Comparison of ENCODE assay signal across 8 mouse cellular contexts in genomic region chr11:29546297-29546696, GRCm38 (mm10). TPM values are rescaled to one million over a fixed set of nuclear protein-coding genes. Genes with fewer than 3 reads are reported as not detected.
DNase-seq lines count a peak whose midpoint lies in the region; ATAC-seq and TF ChIP-seq lines count a peak whose summit lies in the region.
"Not testable (repeated sequence)": the region's sequence is repeated elsewhere in the genome, so short reads cannot be mapped to it uniquely, and the experiment has no call there.

No protein-coding gene starts in this region.

- H3K27ac ChIP-seq in embryonic facial prominence, embryonic 11.5 days (replicated peaks; ENCODE audit: low read depth, low read length) = 0 out of 2 replicates have a peak overlapping the region, but pooled peaks have one; percentile 20
- H3K27ac ChIP-seq in forebrain, embryonic 15.5 days (replicated peaks); neural tube, embryonic 15.5 days (replicated peaks): not testable (repeated sequence)
- H3K27ac ChIP-seq in hindbrain, embryonic 10.5 days = 0 out of 2 replicates have a peak overlapping the region, but pooled peaks have one; percentile 92
- peak overlapping the region; percentile 86 for H3K27ac ChIP-seq in liver, embryonic 12.5 days
- peak overlapping the region; percentile 92; the same call in 1 of the 2 replicates for H3K27ac ChIP-seq in midbrain, embryonic 10.5 days (replicated peaks)

- H3K36me3 ChIP-seq in C2C12 (ENCODE audit: control insufficient read depth, insufficient read depth) = peaks cover 57% of the 10 kb centered on the region
- not testable (repeated sequence) for H3K36me3 ChIP-seq in embryonic facial prominence, embryonic 11.5 days (replicated peaks; ENCODE audit: control insufficient read depth, insufficient read depth, low read depth, low read length)
- H3K36me3 ChIP-seq in forebrain, embryonic 15.5 days = peaks cover 42% of the 10 kb centered on the region
- peaks cover 53% of the 10 kb centered on the region for H3K36me3 ChIP-seq in hindbrain, embryonic 10.5 days
- H3K36me3 ChIP-seq in liver, embryonic 12.5 days = peaks cover 51% of the 10 kb centered on the region
- peaks cover 53% of the 10 kb centered on the region for H3K36me3 ChIP-seq in midbrain, embryonic 10.5 days
- H3K36me3 ChIP-seq in neural tube, embryonic 15.5 days = peaks cover 30% of the 10 kb centered on the region

- H3K4me1 ChIP-seq in embryonic facial prominence, embryonic 11.5 days (ENCODE audit: control insufficient read depth, insufficient read depth, low read length) = not testable (repeated sequence)
- peaks cover 15% of the 10 kb centered on the region for H3K4me1 ChIP-seq in forebrain, embryonic 15.5 days
- peaks cover 14% of the 10 kb centered on the region for H3K4me1 ChIP-seq in hindbrain, embryonic 10.5 days (replicated peaks)
- peaks cover 28% of the 10 kb centered on the region for H3K4me1 ChIP-seq in liver, embryonic 12.5 days
- H3K4me1 ChIP-seq in midbrain, embryonic 10.5 days = peaks cover 14% of the 10 kb centered on the region
- peaks cover 15% of the 10 kb centered on the region for H3K4me1 ChIP-seq in neural tube, embryonic 15.5 days

- TF ChIP-seq CTCF in C2C12 (IDR thresholded peaks at IDR 0.05; ENCODE audit: control insufficient read depth, insufficient read depth, insufficient read length) = not testable (repeated sequence)

- peak overlapping the region; percentile 99 for H3K4me3 ChIP-seq in C2C12 (ENCODE audit: insufficient read depth, poor library complexity, severe bottlenecking)
- peak overlapping the region; percentile 76 for H3K4me3 ChIP-seq in embryonic facial prominence, embryonic 11.5 days (ENCODE audit: low read depth, low read length)
- peak overlapping the region; percentile 81 for H3K4me3 ChIP-seq in forebrain, embryonic 15.5 days
- H3K4me3 ChIP-seq in hindbrain, embryonic 10.5 days = peak overlapping the region; percentile 81
- H3K4me3 ChIP-seq in liver, embryonic 12.5 days = peak overlapping the region; percentile 88
- H3K4me3 ChIP-seq in midbrain, embryonic 10.5 days = peak overlapping the region; percentile 81
- peak overlapping the region; percentile 79; the same call in 1 of the 2 replicates for H3K4me3 ChIP-seq in neural tube, embryonic 15.5 days (replicated peaks)

- not testable (repeated sequence) for H3K9me3 ChIP-seq in embryonic facial prominence, embryonic 11.5 days (replicated peaks; ENCODE audit: control insufficient read depth, low read length); forebrain, embryonic 15.5 days; hindbrain, embryonic 10.5 days; liver, embryonic 12.5 days (replicated peaks); midbrain, embryonic 10.5 days (replicated peaks); neural tube, embryonic 15.5 days (replicated peaks)

- 95% methylated on average over 2 of the region's 2 CpGs for WGBS in embryonic facial prominence, embryonic 11.5 days
- 85% methylated on average over 2 of the region's 2 CpGs for WGBS in forebrain, embryonic 15.5 days
- WGBS in hindbrain, embryonic 10.5 days = 91% methylated on average over 2 of the region's 2 CpGs
- WGBS in liver, embryonic 12.5 days (ENCODE audit: insufficient replicate concordance) = 49% methylated on average over 2 of the region's 2 CpGs
- 94% methylated on average over 2 of the region's 2 CpGs for WGBS in midbrain, embryonic 10.5 days
- 99% methylated on average over 2 of the region's 2 CpGs for WGBS in neural tube, embryonic 15.5 days

- DNase-seq in embryonic facial prominence, embryonic 11.5 days (ENCODE audit: low spot score); hindbrain, embryonic 10.5 days (ENCODE audit: low spot score); midbrain, embryonic 10.5 days (ENCODE audit: low spot score): not testable (repeated sequence)
- peak; percentile 12 for DNase-seq in kidney, adult 9 months

- ATAC-seq in embryonic facial prominence, embryonic 11.5 days (replicated peaks; ENCODE audit: insufficient number of reproducible peaks, low FRiP score, low TSS enrichment, low read depth); forebrain, embryonic 15.5 days (replicated peaks); liver, embryonic 12.5 days; neural tube, embryonic 15.5 days (ENCODE audit: low FRiP score): not testable (repeated sequence)

- H3K79me2 ChIP-seq in C2C12 (ENCODE audit: control insufficient read depth, insufficient read depth) = peaks cover 24% of the 10 kb centered on the region

- not testable (repeated sequence) for H3K27me3 ChIP-seq in C2C12 (ENCODE audit: control insufficient read depth, insufficient read depth, insufficient read length); embryonic facial prominence, embryonic 11.5 days (ENCODE audit: control insufficient read depth, insufficient read depth, low read length); forebrain, embryonic 15.5 days; hindbrain, embryonic 10.5 days (ENCODE audit: insufficient read depth, poor library complexity, severe bottlenecking); liver, embryonic 12.5 days (replicated peaks); midbrain, embryonic 10.5 days (ENCODE audit: low read depth, poor library complexity, severe bottlenecking); neural tube, embryonic 15.5 days (replicated peaks)

- H3ac ChIP-seq in C2C12 (ENCODE audit: control insufficient read depth, insufficient read length, low read depth) = peak overlapping the region; percentile 18

- peaks cover 17% of the 10 kb centered on the region for H3K79me3 ChIP-seq in C2C12 (ENCODE audit: low read depth)

- H3K4me2 ChIP-seq in embryonic facial prominence, embryonic 11.5 days (ENCODE audit: low read depth, low read length) = not testable (repeated sequence)
- H3K4me2 ChIP-seq in forebrain, embryonic 15.5 days (replicated peaks) = peak overlapping the region; percentile 74
- peak overlapping the region; percentile 83 for H3K4me2 ChIP-seq in liver, embryonic 12.5 days
- H3K4me2 ChIP-seq in neural tube, embryonic 15.5 days = peak overlapping the region; percentile 70

- peak overlapping the region; percentile 91; the same call in 1 of the 2 replicates for H3K9ac ChIP-seq in embryonic facial prominence, embryonic 11.5 days (replicated peaks; ENCODE audit: low read length)
- H3K9ac ChIP-seq in forebrain, embryonic 15.5 days (replicated peaks) = not testable (repeated sequence)
- peak overlapping the region; percentile 91 for H3K9ac ChIP-seq in liver, embryonic 12.5 days
- H3K9ac ChIP-seq in neural tube, embryonic 15.5 days (replicated peaks) = 0 out of 2 replicates have a peak overlapping the region, but pooled peaks have one; percentile 83

RNA-seq across cellular contexts. Expression of gene Clhc1, which starts 1.5 kb away (rescaled TPM):
- polyA plus RNA-seq in C2C12 (2012; fragmentation: generic; extraction: Trizol) = not detected
- polyA plus RNA-seq in embryonic facial prominence, embryonic 11.5 days (2014; fragmentation: Nextera tagmentation; extraction: Ambion mirVana) = not detected in 2 replicates
- polyA plus RNA-seq in forebrain, embryonic 15.5 days (2015; fragmentation: Nextera tagmentation; extraction: Ambion mirVana) = 0.08 TPM in 1 of 2 replicates, not detected in the other
- polyA plus RNA-seq in hindbrain, embryonic 10.5 days (2016; fragmentation: Nextera tagmentation; extraction: Ambion mirVana) = 0.10 and 0.25 TPM in 2 replicates
- 0.21 and 0.23 TPM in 2 replicates for polyA plus RNA-seq in liver, embryonic 12.5 days (2016; fragmentation: Nextera tagmentation; extraction: Ambion mirVana)
- 0.12 and 0.47 TPM in 2 replicates for polyA plus RNA-seq in midbrain, embryonic 10.5 days (2016; fragmentation: Nextera tagmentation; extraction: Ambion mirVana)
- 0.14 and 0.15 TPM in 2 replicates for polyA plus RNA-seq in neural tube, embryonic 15.5 days (2015; fragmentation: Nextera tagmentation; extraction: Ambion mirVana)

RNA-seq across cellular contexts. Expression of gene Rps27a, which starts 1.6 kb away (rescaled TPM):
- polyA plus RNA-seq in C2C12 (2012; fragmentation: generic; extraction: Trizol) = 1,903 TPM
- polyA plus RNA-seq in embryonic facial prominence, embryonic 11.5 days (2014; fragmentation: Nextera tagmentation; extraction: Ambion mirVana) = 1,205 and 1,236 TPM in 2 replicates
- polyA plus RNA-seq in forebrain, embryonic 15.5 days (2015; fragmentation: Nextera tagmentation; extraction: Ambion mirVana) = 649 and 656 TPM in 2 replicates
- polyA plus RNA-seq in hindbrain, embryonic 10.5 days (2016; fragmentation: Nextera tagmentation; extraction: Ambion mirVana) = 932 and 1,013 TPM in 2 replicates
- polyA plus RNA-seq in liver, embryonic 12.5 days (2016; fragmentation: Nextera tagmentation; extraction: Ambion mirVana) = 1,007 and 1,054 TPM in 2 replicates
- polyA plus RNA-seq in midbrain, embryonic 10.5 days (2016; fragmentation: Nextera tagmentation; extraction: Ambion mirVana) = 887 and 1,041 TPM in 2 replicates
- 601 and 676 TPM in 2 replicates for polyA plus RNA-seq in neural tube, embryonic 15.5 days (2015; fragmentation: Nextera tagmentation; extraction: Ambion mirVana)

RNA-seq across cellular contexts. Expression of gene Mtif2, which starts 20.1 kb away (rescaled TPM):
- 4.9 TPM for polyA plus RNA-seq in C2C12 (2012; fragmentation: generic; extraction: Trizol)
- polyA plus RNA-seq in embryonic facial prominence, embryonic 11.5 days (2014; fragmentation: Nextera tagmentation; extraction: Ambion mirVana) = 32.8 and 33.0 TPM in 2 replicates
- polyA plus RNA-seq in forebrain, embryonic 15.5 days (2015; fragmentation: Nextera tagmentation; extraction: Ambion mirVana) = 60.0 and 62.4 TPM in 2 replicates
- polyA plus RNA-seq in hindbrain, embryonic 10.5 days (2016; fragmentation: Nextera tagmentation; extraction: Ambion mirVana) = 41.0 and 46.7 TPM in 2 replicates
- 36.2 and 37.0 TPM in 2 replicates for polyA plus RNA-seq in liver, embryonic 12.5 days (2016; fragmentation: Nextera tagmentation; extraction: Ambion mirVana)
- polyA plus RNA-seq in midbrain, embryonic 10.5 days (2016; fragmentation: Nextera tagmentation; extraction: Ambion mirVana) = 46.6 and 56.7 TPM in 2 replicates
- polyA plus RNA-seq in neural tube, embryonic 15.5 days (2015; fragmentation: Nextera tagmentation; extraction: Ambion mirVana) = 40.0 and 40.8 TPM in 2 replicates

RNA-seq across cellular contexts. Expression of gene Prorsd1, which starts 31.5 kb away (rescaled TPM):
- 9.3 TPM for polyA plus RNA-seq in C2C12 (2012; fragmentation: generic; extraction: Trizol)
- polyA plus RNA-seq in embryonic facial prominence, embryonic 11.5 days (2014; fragmentation: Nextera tagmentation; extraction: Ambion mirVana) = 27.0 and 29.4 TPM in 2 replicates
- polyA plus RNA-seq in forebrain, embryonic 15.5 days (2015; fragmentation: Nextera tagmentation; extraction: Ambion mirVana) = 8.7 and 9.5 TPM in 2 replicates
- polyA plus RNA-seq in hindbrain, embryonic 10.5 days (2016; fragmentation: Nextera tagmentation; extraction: Ambion mirVana) = 16.5 and 19.6 TPM in 2 replicates
- 31.4 and 32.1 TPM in 2 replicates for polyA plus RNA-seq in liver, embryonic 12.5 days (2016; fragmentation: Nextera tagmentation; extraction: Ambion mirVana)
- 19.6 and 19.8 TPM in 2 replicates for polyA plus RNA-seq in midbrain, embryonic 10.5 days (2016; fragmentation: Nextera tagmentation; extraction: Ambion mirVana)
- polyA plus RNA-seq in neural tube, embryonic 15.5 days (2015; fragmentation: Nextera tagmentation; extraction: Ambion mirVana) = 12.5 and 16.3 TPM in 2 replicates
